Mouse (Mus musculus) kidney, postnatal 14 days (tissue): Measurements from ENCODE around the gene Npw.

ENCODE experiments used
- DNase-seq: peaks from one replicate; pipeline ENCODE4 v3.0.0; 2022; ENCODE audit warnings: mixed read lengths

The Npw gene

GRCm38 (mm10) chr17:24658017-24658758 lies at the start of gene Npw:
Gene Npw (minus strand): TSS chr17:24658457.
- peak; percentile 43 for DNase-seq

- DNase-seq: no peak
Measured at GRCm38 (mm10) chr17:24707801-24708425, 49.7 kb upstream of the Npw start.

GRCm38 (mm10) chr17:24706982-24707800 lies 48.9 kb upstream of the Npw start, which contains the start of gene Tbl3:
Gene Tbl3 (minus strand): TSS chr17:24707660.
- peak; percentile 96 for DNase-seq

GRCm38 (mm10) chr17:24705821-24706220 lies 47.6 kb upstream of the Npw start:
- DNase-seq: no peak

GRCm38 (mm10) chr17:24701251-24701650 lies 43.0 kb upstream of the Npw start:
- no peak for DNase-seq

- DNase-seq: no peak
Measured at GRCm38 (mm10) chr17:24699473-24699872, 41.2 kb upstream of the Npw start.

GRCm38 (mm10) chr17:24698715-24699114 lies 40.5 kb upstream of the Npw start:
- DNase-seq: no peak

- no peak for DNase-seq
Measured at GRCm38 (mm10) chr17:24697985-24698384, 39.7 kb upstream of the Npw start.

- DNase-seq: peak; percentile 94
Measured at GRCm38 (mm10) chr17:24696011-24696697, 37.9 kb upstream of the Npw start, which contains the start of the genes Gfer and Noxo1. Gene Gfer (minus strand): TSS chr17:24696156. Gene Noxo1 (plus strand): TSS chr17:24696234.

GRCm38 (mm10) chr17:24695326-24696010 lies 37.2 kb upstream of the Npw start:
- DNase-seq: no peak

- DNase-seq: no peak
Measured at GRCm38 (mm10) chr17:24692385-24692784, 34.1 kb upstream of the Npw start.

GRCm38 (mm10) chr17:24689251-24690081 lies 31.2 kb upstream of the Npw start, which contains the start of gene Syngr3:
Gene Syngr3 (minus strand): TSS chr17:24689955.
- no peak for DNase-seq

GRCm38 (mm10) chr17:24687599-24687998 lies 29.3 kb upstream of the Npw start:
- DNase-seq: no peak

- DNase-seq: peak; percentile 72
Measured at GRCm38 (mm10) chr17:24687146-24687595, 28.9 kb upstream of the Npw start.

GRCm38 (mm10) chr17:24686514-24686913 lies 28.3 kb upstream of the Npw start:
- DNase-seq: peak; percentile 53

- no peak for DNase-seq
Measured at GRCm38 (mm10) chr17:24677500-24678080, 19.3 kb upstream of the Npw start.

GRCm38 (mm10) chr17:24676877-24677276 lies 18.6 kb upstream of the Npw start:
- no peak for DNase-seq

GRCm38 (mm10) chr17:24676187-24676586 lies 17.9 kb upstream of the Npw start:
- DNase-seq: peak; percentile 75

- DNase-seq: no peak
Measured at GRCm38 (mm10) chr17:24674277-24674676, 16.0 kb upstream of the Npw start.

- DNase-seq: peak; percentile 74
Measured at GRCm38 (mm10) chr17:24672141-24672540, 13.9 kb upstream of the Npw start.

- DNase-seq: no peak
Measured at GRCm38 (mm10) chr17:24671346-24671745, 13.1 kb upstream of the Npw start.
